Mouse (Mus musculus): ENCODE measurements around the gene Olfr685. TPM values are rescaled to one million over a fixed set of nuclear protein-coding genes. Genes with fewer than 3 reads are reported as not detected.

The Olfr685 gene
- not detected for total RNA-seq (2021)
- long read RNA-seq, experiment 1 = 0 reads
- long read RNA-seq, experiment 2 = 0 reads

DNA sequence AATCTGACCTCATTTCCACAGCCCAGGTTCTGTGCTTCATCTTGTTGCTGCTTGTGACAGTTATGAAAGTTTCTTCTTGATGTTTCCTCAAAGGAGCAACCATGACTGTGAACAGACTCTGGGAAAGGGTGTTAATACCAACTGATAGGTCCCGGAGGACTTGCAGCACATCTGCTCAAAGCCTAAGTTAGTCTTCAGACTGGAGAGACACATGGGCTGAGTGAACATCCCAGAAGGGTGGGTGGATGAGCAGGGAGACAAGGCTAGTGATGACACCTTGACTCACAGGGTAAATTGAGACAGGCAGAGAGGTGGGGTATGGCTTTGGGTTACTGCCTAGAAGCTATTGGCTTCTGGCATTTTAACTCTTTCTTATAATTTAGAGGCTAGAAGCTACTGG, at the start of gene Olfr685:
Gene Olfr685 (minus strand): TSS at position 101 of the 400 bp plus-strand sequence.
- no peak for DNase-seq (ENCODE audit: low spot score in 2 of 2)

- no peak for DNase-seq (ENCODE audit: low spot score in 2 of 2)
Observed at GRCm38 (mm10) chr7:105229386-105229785, 43.6 kb upstream of the Olfr685 start.

DNA sequence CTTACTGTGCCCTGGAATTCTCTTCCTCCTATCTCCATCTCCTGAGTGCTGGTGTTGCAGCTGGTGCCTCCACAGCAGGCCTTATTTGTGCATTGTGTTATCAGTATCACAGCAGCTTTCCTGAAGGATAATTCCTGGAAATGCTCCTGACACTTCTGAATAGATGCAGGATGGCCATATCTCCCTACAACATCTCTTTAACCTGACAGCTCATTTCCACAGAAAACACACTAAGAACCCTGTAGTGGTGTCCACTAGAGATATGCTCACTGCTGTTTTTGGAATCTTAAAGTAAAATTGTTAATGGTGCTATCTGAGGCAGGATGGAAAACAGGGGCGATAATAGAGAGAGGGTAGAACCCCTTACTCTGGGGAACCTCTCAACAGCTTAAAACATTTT, 42.3 kb upstream of the Olfr685 start:
- no peak for DNase-seq (ENCODE audit: low spot score in 2 of 2)

DNA sequence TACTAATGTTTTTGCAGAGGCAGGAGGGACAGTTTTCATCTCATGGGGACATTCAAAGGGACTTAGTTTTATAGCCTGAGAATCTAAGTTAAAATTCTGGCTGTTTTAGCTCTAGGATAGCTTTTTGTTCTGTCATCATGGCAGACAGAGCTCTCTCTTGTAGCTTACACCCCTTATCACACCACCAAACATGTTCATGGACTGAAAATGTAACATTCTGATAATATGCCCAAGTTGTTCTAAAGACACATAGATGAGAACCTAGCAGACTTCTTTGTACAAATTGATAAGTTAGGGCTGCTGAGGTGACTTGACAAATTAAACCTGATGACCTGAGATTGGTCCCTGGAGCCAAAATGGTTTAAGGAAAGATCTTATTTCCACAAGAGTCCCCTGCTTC, 40.9 kb upstream of the Olfr685 start:
- DNase-seq (ENCODE audit: low spot score in 2 of 2) = no peak

DNA sequence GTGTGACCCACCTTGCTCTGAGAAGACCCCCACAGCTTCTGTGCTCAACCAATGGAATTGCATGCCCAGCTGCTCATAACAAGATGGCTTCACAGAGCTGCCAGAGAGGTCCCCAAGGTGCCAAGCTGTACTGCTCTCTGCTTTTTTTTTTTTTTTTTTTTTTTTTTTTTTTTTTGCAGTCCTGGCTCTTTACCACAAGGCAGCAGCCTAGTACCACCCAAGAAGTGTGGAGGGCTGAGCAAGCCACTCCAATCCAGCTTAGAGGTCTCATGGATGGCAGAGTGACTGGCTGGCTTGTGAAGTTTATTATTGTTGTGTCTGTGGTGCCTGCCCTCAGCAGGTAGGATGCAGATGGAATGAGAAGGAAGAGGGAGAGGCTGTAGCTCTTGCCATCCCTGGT, 40.3 kb upstream of the Olfr685 start:
- no peak for DNase-seq (ENCODE audit: low spot score in 2 of 2)

DNA sequence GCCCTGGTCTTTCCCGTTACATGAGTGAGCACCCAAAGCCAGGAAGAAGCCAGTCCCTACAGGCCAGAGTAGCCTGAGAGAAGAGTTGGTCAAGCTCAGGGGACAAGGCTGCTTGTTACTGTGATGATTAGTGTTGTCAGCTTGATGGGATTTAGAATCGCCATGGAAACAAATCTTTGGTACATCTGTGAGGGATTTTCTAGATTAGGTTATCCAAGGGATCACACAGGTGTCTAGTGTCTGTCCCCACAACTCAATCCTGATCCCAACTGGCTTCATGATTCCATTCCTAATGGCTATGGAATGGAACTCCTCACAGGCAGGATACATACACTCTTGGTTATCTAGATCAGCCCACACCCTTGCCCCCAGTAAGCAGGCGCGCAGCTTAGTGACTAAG, 32.5 kb upstream of the Olfr685 start:
- no peak for DNase-seq (ENCODE audit: low spot score in 2 of 2)

DNA sequence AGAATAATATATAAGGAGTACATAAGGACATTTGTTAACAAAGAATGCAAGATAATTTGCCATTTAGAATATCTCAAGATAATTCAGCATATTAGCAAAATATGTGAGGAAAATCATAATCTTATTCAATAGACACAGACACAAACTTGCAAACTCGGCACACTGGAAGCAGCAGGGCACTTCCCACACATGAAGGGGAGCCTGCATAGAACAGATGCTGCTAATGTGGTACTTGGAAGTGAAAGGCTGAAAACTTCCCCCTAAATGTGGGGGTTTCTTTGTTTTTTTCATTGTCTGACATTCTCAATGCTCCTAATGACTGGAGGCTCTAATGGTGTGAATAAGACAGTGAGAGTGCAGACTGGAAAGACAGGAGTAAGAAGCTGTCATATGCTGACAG, 28.9 kb upstream of the Olfr685 start:
- DNase-seq (ENCODE audit: low spot score in 2 of 2) = no peak

GRCm38 (mm10) chr7:105207385-105207784, 21.6 kb upstream of the Olfr685 start, which contains the start of gene Olfr686:
TSS of gene Olfr686 (minus strand) at chr7:105207485.
- no peak for DNase-seq (ENCODE audit: low spot score in 2 of 2)

- DNase-seq (ENCODE audit: low spot score in 2 of 2) = peak; percentile 12 to 33
Observed at GRCm38 (mm10) chr7:105170773-105171172, 15.0 kb downstream of the Olfr685 start.

DNA sequence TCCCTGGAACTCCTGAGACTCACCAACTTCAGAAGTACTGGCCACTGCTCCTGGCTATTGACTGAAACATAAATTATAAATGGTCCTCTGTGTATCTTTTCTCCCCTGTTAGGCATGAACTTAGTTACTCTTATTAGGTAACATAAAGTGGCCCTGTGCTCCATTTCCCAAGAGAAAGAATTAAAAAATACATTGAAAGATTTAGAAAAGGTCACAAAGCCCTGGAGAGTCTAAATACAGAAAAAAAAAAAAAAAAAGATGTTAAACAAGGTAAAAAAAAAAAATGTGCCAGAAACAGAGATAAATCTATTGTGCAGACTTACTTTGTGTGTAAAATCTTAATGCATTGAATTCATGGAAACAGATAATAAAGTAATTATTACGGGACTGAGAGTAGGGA, 22.3 kb downstream of the Olfr685 start, which contains the start of gene Olfr684:
Gene Olfr684 (minus strand): TSS at position 101 of the 400 bp plus-strand sequence.
- DNase-seq (ENCODE audit: low spot score in 2 of 2) = no peak

DNA sequence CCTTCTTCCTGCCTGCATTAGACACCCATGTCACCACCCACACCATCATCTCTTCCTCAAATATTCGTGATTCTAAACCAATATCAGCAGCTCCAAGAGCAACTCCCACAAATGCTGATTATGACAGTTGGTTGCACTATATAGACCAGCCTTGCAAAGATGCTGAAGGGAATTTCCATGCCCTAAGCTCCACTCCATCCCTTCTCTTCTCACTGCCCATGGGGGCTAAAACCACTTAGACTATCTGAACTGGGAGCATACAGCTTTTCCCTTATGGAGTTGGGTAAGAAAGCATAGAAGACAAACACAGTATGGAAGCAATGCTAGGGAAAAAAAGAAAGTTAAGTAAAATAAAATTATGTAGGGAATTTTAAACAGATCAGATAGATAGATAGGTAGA, 38.9 kb downstream of the Olfr685 start, which contains the start of gene Olfr683:
Gene Olfr683 (minus strand): TSS at position 101 of the 400 bp plus-strand sequence.
- DNase-seq (ENCODE audit: low spot score in 2 of 2) = no peak

- DNase-seq (ENCODE audit: low spot score in 2 of 2) = no peak
Observed at GRCm38 (mm10) chr7:105141275-105141674, 44.5 kb downstream of the Olfr685 start.

Other genes with a start within 250 kb of the Olfr685 start
- gene Olfr670, start 223.4 kb downstream of the Olfr685 start, total RNA-seq (2021) = not detected
- not detected for gene Olfr671, start 206.9 kb downstream of the Olfr685 start, total RNA-seq (2021)
- gene Olfr672, start 184.0 kb downstream of the Olfr685 start, total RNA-seq (2021) = not detected
- not detected for gene Olfr675, start 157.6 kb downstream of the Olfr685 start, total RNA-seq (2021)
- not detected for gene Olfr676, start 153.3 kb downstream of the Olfr685 start, total RNA-seq (2021)
- not detected for gene Olfr677, start 134.6 kb downstream of the Olfr685 start, total RNA-seq (2021)
- gene Olfr678, start 121.5 kb downstream of the Olfr685 start, total RNA-seq (2021) = not detected
- not detected for gene Olfr679, start 104.8 kb downstream of the Olfr685 start, total RNA-seq (2021)
- not detected for gene Olfr680-ps1, start 93.2 kb downstream of the Olfr685 start, total RNA-seq (2021)
- not detected for gene Olfr681, start 69.2 kb downstream of the Olfr685 start, total RNA-seq (2021)
- not detected for gene Olfr683, start 39.0 kb downstream of the Olfr685 start, total RNA-seq (2021)
- not detected for gene Olfr684, start 22.4 kb downstream of the Olfr685 start, total RNA-seq (2021)
- gene Olfr686, start 21.5 kb upstream of the Olfr685 start, total RNA-seq (2021) = not detected
- gene Olfr688, start 102.1 kb upstream of the Olfr685 start, total RNA-seq (2021) = not detected
- not detected for gene Olfr689, start 125.2 kb upstream of the Olfr685 start, total RNA-seq (2021)
- gene Olfr690, start 148.1 kb upstream of the Olfr685 start, total RNA-seq (2021) = 1 to 10 TPM in 1 of 2 experiments, under 1 TPM in 1; 0.98 to 1.3 TPM
- gene Olfr691, start 156.3 kb upstream of the Olfr685 start, total RNA-seq (2021) = under 1 TPM; 0.56 to 0.98 TPM
- gene Olfr692, start 182.2 kb upstream of the Olfr685 start, total RNA-seq (2021) = not detected
- not detected for gene Gm5901, start 189.0 kb upstream of the Olfr685 start, total RNA-seq (2021)
- 10 to 100 TPM; 70.5 to 72.2 TPM for gene Fam160a2, start 214.0 kb upstream of the Olfr685 start, total RNA-seq (2021)
- 1 to 10 TPM; 1.1 to 1.2 TPM for gene Cnga4, start 218.6 kb upstream of the Olfr685 start, total RNA-seq (2021)
- gene Cckbr, start 239.7 kb upstream of the Olfr685 start, total RNA-seq (2021) = 10 to 100 TPM; 68.3 to 74.4 TPM

All from left cerebral cortex, adult 18-20 months (tissue).